Mouse (Mus musculus) gastrocnemius, postnatal 25 days (tissue): ENCODE measurements around the gene Fam107b. TPM values are rescaled to one million over a fixed set of nuclear protein-coding genes. Genes with fewer than 3 reads are reported as not detected.

Source experiments
- DNase-seq: peaks from one replicate; pipeline ENCODE4 v3.0.0; 2022
- long read RNA-seq, 2 experiments: library from polyadenylated mRNA; stranded (forward); transcript quantifications; one replicate each; pipeline ENCODE4 v2.0.0; 2021
- total RNA-seq, 2 experiments: library from RNA; stranded (reverse); gene quantifications; 1 replicate in 1 of 2; 2 replicates in 1 of 2; pipeline ENCODE4 v1.2.3; 2021

Gene Fam107b
- total RNA-seq = 1 to 10 TPM; 2.2 to 2.7 TPM
- long read RNA-seq, experiment 1, partial matches to known transcripts = 0 of 1 reads
- long read RNA-seq, experiment 1, other reads (novel, unspliced or antisense) = 0 of 1 reads
- long read RNA-seq, experiment 2, partial matches to known transcripts = 0 of 1 reads
- long read RNA-seq, experiment 2, other reads (novel, unspliced or antisense) = 1 of 1 reads

- DNase-seq = no peak
Observed at GRCm38 (mm10) chr2:3570186-3570585, at the start of gene Fam107b. Gene Fam107b, plus strand, starts transcription at chr2:3570488.

- DNase-seq = no peak
Observed at GRCm38 (mm10) chr2:3522558-3522957, 47.7 kb upstream of the Fam107b start.

- no peak for DNase-seq
Observed at GRCm38 (mm10) chr2:3526288-3526687, 44.0 kb upstream of the Fam107b start.

GRCm38 (mm10) chr2:3541307-3542079 is 28.8 kb upstream of the Fam107b start:
- DNase-seq = no peak

GRCm38 (mm10) chr2:3546055-3546454 is 24.2 kb upstream of the Fam107b start:
- no peak for DNase-seq

GRCm38 (mm10) chr2:3546588-3546987 is 23.7 kb upstream of the Fam107b start:
- DNase-seq = peak; percentile 8

GRCm38 (mm10) chr2:3570606-3571005 is 318 bp downstream of the Fam107b start:
- DNase-seq = no peak

- DNase-seq = no peak
Observed at GRCm38 (mm10) chr2:3573883-3574282, 3.6 kb downstream of the Fam107b start.

- no peak for DNase-seq
Observed at GRCm38 (mm10) chr2:3575140-3575539, 4.9 kb downstream of the Fam107b start.

- DNase-seq = no peak
Observed at GRCm38 (mm10) chr2:3576346-3576745, 6.1 kb downstream of the Fam107b start.

- DNase-seq = no peak
Observed at GRCm38 (mm10) chr2:3577216-3577615, 6.9 kb downstream of the Fam107b start.

GRCm38 (mm10) chr2:3578180-3578902 is 8.1 kb downstream of the Fam107b start:
- DNase-seq = no peak

GRCm38 (mm10) chr2:3579316-3579902 is 9.1 kb downstream of the Fam107b start:
- DNase-seq = no peak

GRCm38 (mm10) chr2:3582830-3583229 is 12.5 kb downstream of the Fam107b start:
- no peak for DNase-seq

- no peak for DNase-seq
Observed at GRCm38 (mm10) chr2:3585231-3585783, 15.0 kb downstream of the Fam107b start.

GRCm38 (mm10) chr2:3590086-3590915 is 20.0 kb downstream of the Fam107b start:
- no peak for DNase-seq

- no peak for DNase-seq
Observed at GRCm38 (mm10) chr2:3590916-3591197, 20.6 kb downstream of the Fam107b start.

- no peak for DNase-seq
Observed at GRCm38 (mm10) chr2:3594663-3595318, 24.5 kb downstream of the Fam107b start.

- DNase-seq = no peak
Observed at GRCm38 (mm10) chr2:3600421-3600820, 30.1 kb downstream of the Fam107b start.

GRCm38 (mm10) chr2:3602599-3602998 is 32.3 kb downstream of the Fam107b start:
- no peak for DNase-seq

- no peak for DNase-seq
Observed at GRCm38 (mm10) chr2:3603181-3603580, 32.9 kb downstream of the Fam107b start.
